9 mouse cellular contexts compared by ENCODE assay signal in the genomic region with DNA sequence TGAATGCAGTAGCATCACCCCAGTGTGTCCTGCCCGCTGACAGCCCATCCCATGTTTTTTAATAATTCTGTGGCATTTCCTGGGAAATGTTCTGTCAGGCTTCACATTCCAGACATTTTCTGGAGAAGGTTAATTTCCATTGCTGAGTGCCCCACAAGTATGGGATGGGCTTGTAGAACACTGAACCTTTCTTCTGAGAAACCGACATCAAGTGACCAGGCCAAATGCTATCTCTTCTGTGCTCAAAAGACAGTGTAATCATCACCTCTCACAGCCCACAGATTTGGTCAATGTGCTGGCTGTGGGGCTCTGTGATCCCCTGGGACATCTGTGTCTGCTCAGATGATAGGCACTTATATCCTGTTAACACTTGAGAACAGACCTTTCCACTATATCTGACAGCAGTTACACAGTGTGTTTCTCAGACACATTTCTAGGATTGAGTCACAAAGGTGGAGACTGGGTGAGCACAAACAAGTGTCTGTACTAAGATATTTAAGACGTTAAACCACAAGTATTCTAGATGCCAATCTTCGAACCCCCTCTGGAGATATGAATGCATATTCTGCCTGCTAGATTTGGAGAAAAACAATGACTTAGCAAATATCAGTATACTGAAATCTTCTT.
DNase-seq lines count a peak whose midpoint lies in the region; ATAC-seq and TF ChIP-seq lines count a peak whose summit lies in the region.
"Had no signal": no experiment of that assay in that cellular context is flagged by ENCODE, and none has a peak within 500 bp of the region (broad histone marks: within the 10 kb centered on the region; RNA-seq: fewer than 3 reads in every experiment).

No protein-coding gene starts in this region.

- ATAC-seq in stomach, embryonic 14.5 days (ENCODE audit: insufficient number of reproducible peaks, insufficient read depth, low FRiP score, low read depth), result peak; percentile 69; the same call in 1 of the 2 replicates
- ATAC-seq in stomach, postnatal 0 days (ENCODE audit: low FRiP score, low TSS enrichment), result no peak
- 0 out of 2 replicates have a peak, but pooled peaks have one; percentile 26 for ATAC-seq in intestine, embryonic 16.5 days

- 81% methylated on average over 4 of the region's 4 CpGs for WGBS in stomach, embryonic 14.5 days
- 81% methylated on average over 4 of the region's 4 CpGs for WGBS in stomach, postnatal 0 days
- WGBS in intestine, embryonic 16.5 days, result 84% methylated on average over 4 of the region's 4 CpGs
- WGBS in embryonic facial prominence, embryonic 10.5 days, result 87% methylated on average over 4 of the region's 4 CpGs

- no peaks in the 10 kb centered on the region for H3K4me1 ChIP-seq in stomach, embryonic 14.5 days (ENCODE audit: control insufficient read depth, insufficient read depth, low read length)
- no peaks in the 10 kb centered on the region for H3K4me1 ChIP-seq in stomach, postnatal 0 days (replicated peaks; ENCODE audit: control insufficient read depth, insufficient read depth)
- no peaks in the 10 kb centered on the region for H3K4me1 ChIP-seq in intestine, embryonic 16.5 days (ENCODE audit: control insufficient read depth, insufficient read depth, low read length)
- H3K4me1 ChIP-seq in embryonic facial prominence, embryonic 10.5 days, result no peaks in the 10 kb centered on the region

- H3K36me3 ChIP-seq in stomach, embryonic 14.5 days (ENCODE audit: control insufficient read depth, insufficient read depth, low read length), result no peaks in the 10 kb centered on the region; the same call in 1 of the 2 replicates
- peaks cover 4% of the 10 kb centered on the region for H3K36me3 ChIP-seq in stomach, postnatal 0 days (ENCODE audit: control insufficient read depth, insufficient read depth, low read length)
- no peaks in the 10 kb centered on the region for H3K36me3 ChIP-seq in intestine, embryonic 16.5 days (ENCODE audit: control insufficient read depth, insufficient read depth, low read length)
- H3K36me3 ChIP-seq in embryonic facial prominence, embryonic 10.5 days (replicated peaks), result peaks cover 14% of the 10 kb centered on the region

- peak; percentile 26 for DNase-seq in embryo, embryonic 10 days (ENCODE audit: low spot score)
- no peak for DNase-seq in embryo, embryonic 11 days
- DNase-seq in stomach, postnatal 0 days (ENCODE audit: low spot score), result no peak
- peak; percentile 36 for DNase-seq in yolk sac, embryonic 10.5 days (ENCODE audit: low spot score)
- no peak for DNase-seq in layer of hippocampus, postnatal 10 days (ENCODE audit: low spot score in 2 of 2)
- no peak for DNase-seq in embryonic facial prominence, embryonic 10.5 days (ENCODE audit: low spot score)
- DNase-seq: adrenal gland, adult 8-10 months had no signal

- no peak overlapping the region for H3K4me3 ChIP-seq in stomach, embryonic 14.5 days (ENCODE audit: low read depth, low read length)
- H3K4me3 ChIP-seq in stomach, postnatal 0 days (ENCODE audit: low read depth, low read length), result no peak overlapping the region
- H3K4me3 ChIP-seq in intestine, embryonic 16.5 days (ENCODE audit: low read length), result no peak overlapping the region
- H3K4me3 ChIP-seq in embryonic facial prominence, embryonic 10.5 days, result no peak overlapping the region

- TF ChIP-seq EP300 in stomach, postnatal 0 days (optimal IDR thresholded peaks at IDR 0.05), result no peak

- no peak overlapping the region for H3K27ac ChIP-seq in stomach, embryonic 14.5 days (ENCODE audit: low read length)
- no peak overlapping the region for H3K27ac ChIP-seq in stomach, postnatal 0 days (replicated peaks)
- H3K27ac ChIP-seq in intestine, embryonic 16.5 days (ENCODE audit: low read length), result no peak overlapping the region
- H3K27ac ChIP-seq in embryonic facial prominence, embryonic 10.5 days (replicated peaks), result no peak overlapping the region

- H3K9me3 ChIP-seq in stomach, embryonic 14.5 days (ENCODE audit: control insufficient read depth, low read depth, low read length), result no peaks in the 10 kb centered on the region
- no peaks in the 10 kb centered on the region for H3K9me3 ChIP-seq in stomach, postnatal 0 days (ENCODE audit: control insufficient read depth, low read length)
- H3K9me3 ChIP-seq in intestine, embryonic 16.5 days (ENCODE audit: control insufficient read depth, low read length), result no peaks in the 10 kb centered on the region
- H3K9me3 ChIP-seq in embryonic facial prominence, embryonic 10.5 days, result no peaks in the 10 kb centered on the region

- H3K4me2 ChIP-seq in stomach, embryonic 14.5 days (replicated peaks; ENCODE audit: low read depth, low read length), result no peak overlapping the region
- no peak overlapping the region for H3K4me2 ChIP-seq in stomach, postnatal 0 days (replicated peaks; ENCODE audit: low read depth)
- no peak overlapping the region for H3K4me2 ChIP-seq in intestine, embryonic 16.5 days (ENCODE audit: low read depth, low read length)

- no peak overlapping the region for H3K9ac ChIP-seq in stomach, embryonic 14.5 days (replicated peaks; ENCODE audit: low read depth, low read length)
- H3K9ac ChIP-seq in stomach, postnatal 0 days (ENCODE audit: low read length), result no peak overlapping the region
- no peak overlapping the region for H3K9ac ChIP-seq in intestine, embryonic 16.5 days (ENCODE audit: low read depth, low read length)

- H3K27me3 ChIP-seq in stomach, embryonic 14.5 days (ENCODE audit: control insufficient read depth, insufficient read depth, low read length), result no peaks in the 10 kb centered on the region
- H3K27me3 ChIP-seq in stomach, postnatal 0 days (ENCODE audit: control insufficient read depth, insufficient read depth, low read length), result no peaks in the 10 kb centered on the region
- no peaks in the 10 kb centered on the region for H3K27me3 ChIP-seq in intestine, embryonic 16.5 days (replicated peaks; ENCODE audit: control insufficient read depth, insufficient read depth, low read length)
- H3K27me3 ChIP-seq in embryonic facial prominence, embryonic 10.5 days (replicated peaks; ENCODE audit: low read depth, poor library complexity, severe bottlenecking), result no peaks in the 10 kb centered on the region

- TF ChIP-seq CTCF in stomach, postnatal 0 days (IDR thresholded peaks at IDR 0.05; ENCODE audit: low read depth), result no peak

Comparison
In these comparisons a context has a peak if more than half of its experiments do, and no peak if none do; other contexts are left out.
1. DNase-seq: peak in embryo, embryonic 10 days (single experiment) and yolk sac, embryonic 10.5 days (single experiment); none in embryo, embryonic 11 days (single experiment), stomach, postnatal 0 days (single experiment), layer of hippocampus, postnatal 10 days (0 of 2) and embryonic facial prominence, embryonic 10.5 days (single experiment).